Mouse (Mus musculus) kidney, adult 2 months (tissue): Measurements from ENCODE around the gene Pkn1. TPM values are rescaled to one million over a fixed set of nuclear protein-coding genes. Genes with fewer than 3 reads are reported as not detected.

Experiments used
- DNase-seq: peaks from one replicate; pipeline ENCODE4 v3.0.0; 2021
- H3K27ac ChIP-seq: fragments of 200-500 bp; 2 replicates; pipeline ENCODE4 v1.5.1; 2012; ENCODE audit warnings: low read depth, low read length, control low read depth, inconsistent platforms; ENCODE audit not compliant: insufficient read depth
- H3K27me3 ChIP-seq: fragments of 200-500 bp; replicated peaks from 2 replicates; pipeline ENCODE4 v1.6.1; 2012; ENCODE audit warnings: mild to moderate bottlenecking, moderate library complexity, low read length, inconsistent platforms; ENCODE audit not compliant: control insufficient read depth, insufficient read depth
- H3K36me3 ChIP-seq: fragments of 200-500 bp; 2 replicates; pipeline ENCODE4 v1.6.1; 2012; ENCODE audit warnings: mild to moderate bottlenecking, moderate library complexity, low read length, inconsistent platforms; ENCODE audit not compliant: control insufficient read depth, insufficient read depth
- H3K4me1 ChIP-seq: fragments of 200-500 bp; 2 replicates; pipeline ENCODE4 v1.6.1; 2011; ENCODE audit warnings: low read length; ENCODE audit not compliant: control insufficient read depth, insufficient read depth
- H3K4me3 ChIP-seq: fragments of 200-500 bp; 2 replicates; pipeline ENCODE4 v1.5.1; 2011; ENCODE audit warnings: mild to moderate bottlenecking, low read depth, low read length, control low read depth; ENCODE audit not compliant: insufficient read depth
- CTCF ChIP-seq: fragments of 200-500 bp; conservative IDR thresholded peaks from 2 replicates; pipeline ENCODE4 v1.5.1; 2011; ENCODE audit warnings: low read depth, mild to moderate bottlenecking, control low read depth, low read length, moderate library complexity, mixed read lengths; ENCODE audit not compliant: insufficient read depth, insufficient read length
- POLR2A ChIP-seq: fragments of 200-500 bp; IDR thresholded peaks from one replicate; pipeline ENCODE4 v1.6.1; 2011; ENCODE audit warnings: low read depth, low read length, control low read depth
- WGBS: fragments of 180-500 bp; shearing (Covaris S2); methylation state at CpG from one replicate; pipeline ENCODE4 v1.1.7; 2018; 5-methylcytosine and 5-hydroxymethylcytosine counted together
- polyA plus RNA-seq: library from polyadenylated mRNA; depleted of rRNA; stranded (reverse); fragments of >200 nt; gene quantifications from 2 replicates; pipeline ENCODE4 v1.2.3, GENCODE M21; 2012; rRNA removed

Gene Pkn1
- 81.9 and 98.1 TPM in 2 replicates for polyA plus RNA-seq

DNA sequence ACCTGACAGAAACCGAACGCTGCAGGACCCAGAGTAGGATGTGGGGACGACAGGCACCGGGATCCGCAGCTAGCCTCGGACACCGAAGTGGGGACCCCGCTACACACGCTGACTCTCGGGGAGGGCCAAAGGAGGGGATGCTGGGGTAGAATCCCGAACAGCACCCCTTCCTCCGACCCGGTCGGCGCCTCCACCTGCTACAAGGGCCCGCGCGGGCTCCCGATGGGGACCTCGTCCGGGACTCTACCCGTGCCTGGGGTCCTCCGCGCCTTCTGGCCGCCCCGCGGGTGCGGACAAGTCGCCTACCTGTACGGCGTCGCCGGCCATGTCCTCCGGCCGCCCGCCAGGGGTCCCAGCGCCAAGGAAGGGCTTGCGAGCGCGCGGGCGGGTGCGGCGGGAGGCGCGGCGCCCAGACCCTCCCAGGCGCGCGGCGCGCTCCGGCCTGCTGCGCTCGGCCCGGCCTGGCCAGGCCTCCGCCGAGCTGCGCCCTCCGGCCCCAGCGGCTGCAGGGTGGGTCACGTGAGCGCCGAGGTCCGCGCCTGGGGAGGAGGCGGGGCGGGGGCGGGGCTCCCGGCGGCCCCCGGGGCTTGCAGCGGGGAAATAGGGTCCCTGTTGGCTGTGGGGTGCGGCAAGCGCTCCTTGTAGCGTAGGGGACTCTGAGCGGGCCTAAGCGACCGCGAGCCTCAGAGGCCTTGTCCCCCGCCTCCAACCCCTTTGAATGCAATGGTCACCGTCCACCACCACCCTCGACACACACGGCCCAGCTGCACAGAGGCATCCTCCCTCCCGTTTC, at the start of gene Pkn1:
TSS of gene Pkn1 (minus strand) at position 519 of the 793 bp plus-strand sequence.
- Histone ChIP-seq H3K27ac (peak within 1 kb of the TSS; percentile 90), H3K27me3 (no peaks in the 10 kb centered on the region), H3K4me3 (peak within 1 kb of the TSS; percentile 68), H3K4me1 (peaks cover 26% of the 10 kb centered on the region), H3K36me3 (no peaks in the 10 kb centered on the region)
- peak; percentile 86 for DNase-seq
- under 1% methylated on average over 84 of the region's 85 CpGs for WGBS
- TF ChIP-seq POLR2A (no peak), CTCF (no peak)

DNA sequence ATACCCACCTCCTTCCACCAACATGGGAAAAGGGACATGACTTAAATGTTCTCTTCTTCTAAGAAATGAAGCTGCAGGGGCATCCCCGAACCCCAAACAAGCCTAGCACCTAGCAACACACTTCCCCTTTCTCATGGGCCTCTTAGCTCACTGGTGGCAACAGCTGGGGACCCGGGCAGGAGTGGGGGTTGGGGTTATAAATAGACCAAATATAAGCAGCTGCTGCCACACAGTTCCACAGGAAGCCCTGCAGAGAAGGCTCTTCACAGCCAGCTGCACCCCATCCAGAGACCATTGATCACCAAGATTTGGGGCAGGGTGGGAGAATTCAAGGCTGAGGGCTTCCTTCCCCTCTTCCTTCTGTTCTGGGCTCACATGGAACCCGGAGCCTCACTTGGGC, 49.7 kb upstream of the Pkn1 start:
- peaks cover 2% of the 10 kb centered on the region; the same call in 1 of the 2 replicates for H3K4me1 ChIP-seq
- H3K36me3 ChIP-seq = no peaks in the 10 kb centered on the region
- H3K4me3 ChIP-seq = no peak overlapping the region
- H3K27me3 ChIP-seq = no peaks in the 10 kb centered on the region
- TF ChIP-seq POLR2A = no peak
- WGBS = 59% methylated on average over 3 of the region's 3 CpGs
- no peak overlapping the region; the same call in 1 of the 2 replicates for H3K27ac ChIP-seq
- peak; percentile 34 for DNase-seq

- Histone ChIP-seq H3K4me3 (peak overlapping the region; percentile 28), H3K27ac (peak overlapping the region; percentile 74), H3K4me1 (peaks cover 2% of the 10 kb centered on the region; the same call in 1 of the 2 replicates), H3K36me3 (no peaks in the 10 kb centered on the region), H3K27me3 (no peaks in the 10 kb centered on the region)
- WGBS = 4% methylated on average over 28 of the region's 28 CpGs
- peak; percentile 85 for DNase-seq
- TF ChIP-seq CTCF (no peak), POLR2A (no peak)
These were observed 48.8 kb upstream of the Pkn1 start for GRCm38 (mm10) chr8:83747661-83748346.

DNA sequence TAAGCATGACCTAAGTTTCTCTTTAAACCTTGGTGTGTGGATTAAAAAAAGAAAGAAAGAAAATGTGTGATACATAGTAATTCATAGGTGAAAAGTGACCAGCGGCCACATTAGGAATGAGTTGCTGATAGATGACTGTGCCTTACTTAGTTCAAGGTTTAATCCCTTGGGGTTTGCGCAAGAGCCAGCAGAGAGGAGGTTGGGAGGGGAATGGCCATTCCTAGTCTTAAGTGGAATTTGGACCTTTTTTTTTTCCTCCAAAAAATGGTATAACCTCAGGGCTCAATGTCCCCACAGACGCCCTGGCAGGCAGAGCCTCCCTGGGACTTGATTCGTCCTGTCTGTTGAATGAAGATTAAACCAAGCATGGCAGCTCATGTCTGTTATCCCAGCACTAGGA, 45.1 kb upstream of the Pkn1 start:
- 66% methylated on average over 4 of the region's 4 CpGs for WGBS
- Histone ChIP-seq H3K27me3 (no peaks in the 10 kb centered on the region), H3K36me3 (no peaks in the 10 kb centered on the region), H3K4me1 (peaks cover 5% of the 10 kb centered on the region; the same call in 1 of the 2 replicates), H3K27ac (no peak overlapping the region), H3K4me3 (no peak overlapping the region)
- DNase-seq = peak; percentile 67
- TF ChIP-seq POLR2A (no peak), CTCF (no peak)

DNA sequence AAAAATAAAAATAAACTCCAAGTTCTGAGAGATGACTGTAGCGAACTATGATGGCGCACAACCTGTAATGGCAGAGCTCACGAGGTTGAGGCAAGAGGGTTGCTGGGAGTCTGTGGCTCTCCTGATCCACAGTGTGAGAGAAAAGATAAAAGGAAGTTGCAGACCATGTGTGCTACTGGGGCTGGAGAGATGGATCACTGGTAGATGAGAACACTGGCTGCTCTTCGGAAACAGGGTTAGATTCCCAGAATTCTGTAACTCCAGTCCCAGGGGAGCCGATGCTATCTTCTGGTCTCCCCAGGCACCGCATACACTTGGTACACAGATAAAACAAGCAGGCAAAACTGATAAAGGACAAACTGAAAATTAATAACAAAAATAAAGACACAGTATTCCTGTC, 44.0 kb upstream of the Pkn1 start:
- TF ChIP-seq POLR2A (no peak), CTCF (no peak)
- WGBS = 90% methylated on average over 6 of the region's 6 CpGs
- Histone ChIP-seq H3K27ac (no peak overlapping the region), H3K36me3 (no peaks in the 10 kb centered on the region), H3K4me3 (no peak overlapping the region), H3K27me3 (no peaks in the 10 kb centered on the region), H3K4me1 (peaks cover 8% of the 10 kb centered on the region; the same call in 1 of the 2 replicates)
- no peak for DNase-seq

GRCm38 (mm10) chr8:83741849-83742655, 43.1 kb upstream of the Pkn1 start:
- Histone ChIP-seq H3K27me3 (no peaks in the 10 kb centered on the region), H3K4me1 (peaks cover 6% of the 10 kb centered on the region; the same call in 1 of the 2 replicates), H3K27ac (peak overlapping the region; percentile 84), H3K36me3 (no peaks in the 10 kb centered on the region), H3K4me3 (peak overlapping the region; percentile 62)
- WGBS = 78% methylated on average over 19 of the region's 19 CpGs
- peak; percentile 36 for DNase-seq
- no peak for TF ChIP-seq CTCF
- no peak for TF ChIP-seq POLR2A
